Mouse (Mus musculus) cerebellum, postnatal 10 days (tissue): ENCODE data around the gene Xrcc4.
A peak's percentile ranks its signal among the peaks of the same experiment; 100 is the strongest.
"Not testable (repeated sequence)": the region's sequence is repeated elsewhere in the genome, so short reads cannot be mapped to it uniquely, and the experiment has no call there.

Source experiments
- DNase-seq, 2 experiments: peaks; one replicate each; pipeline ENCODE4 v3.0.0; 2021; ENCODE audit warnings: mixed read lengths in 2 of 2

The Xrcc4 gene

GRCm38 (mm10) chr13:89809024-89809423, 280.4 kb downstream of the Xrcc4 start:
- DNase-seq: no peak

- DNase-seq: no peak
These were observed 287.5 kb downstream of the Xrcc4 start for GRCm38 (mm10) chr13:89801901-89802300.

- DNase-seq: no peak
These were observed 291.7 kb downstream of the Xrcc4 start for GRCm38 (mm10) chr13:89797721-89798120.

GRCm38 (mm10) chr13:89791475-89791874, 297.9 kb downstream of the Xrcc4 start:
- DNase-seq: no peak

- no peak for DNase-seq
These were observed 306.5 kb downstream of the Xrcc4 start for GRCm38 (mm10) chr13:89782886-89783285.

GRCm38 (mm10) chr13:89780276-89780675, 309.1 kb downstream of the Xrcc4 start:
- DNase-seq: no peak

GRCm38 (mm10) chr13:89779208-89779911, 310.0 kb downstream of the Xrcc4 start:
- DNase-seq: peak; percentile 87 to 92

- no peak for DNase-seq
These were observed 311.6 kb downstream of the Xrcc4 start for GRCm38 (mm10) chr13:89777764-89778163.

- no peak for DNase-seq
These were observed 312.3 kb downstream of the Xrcc4 start for GRCm38 (mm10) chr13:89777146-89777545.

GRCm38 (mm10) chr13:89766551-89766950, 322.9 kb downstream of the Xrcc4 start:
- DNase-seq: no peak

GRCm38 (mm10) chr13:89765966-89766365, 323.4 kb downstream of the Xrcc4 start:
- DNase-seq: no peak

GRCm38 (mm10) chr13:89762339-89762738, 327.1 kb downstream of the Xrcc4 start:
- DNase-seq: no peak

GRCm38 (mm10) chr13:89756347-89756746, 333.1 kb downstream of the Xrcc4 start:
- no peak for DNase-seq

GRCm38 (mm10) chr13:89750562-89750961, 338.8 kb downstream of the Xrcc4 start:
- DNase-seq: not testable (repeated sequence)

GRCm38 (mm10) chr13:89743201-89743600, 346.2 kb downstream of the Xrcc4 start:
- no peak for DNase-seq

GRCm38 (mm10) chr13:89742686-89743200, 346.7 kb downstream of the Xrcc4 start:
- peak; percentile 25 to 31 for DNase-seq

- peak; percentile 52 to 61 for DNase-seq
These were observed 347.4 kb downstream of the Xrcc4 start, which contains the start of gene Vcan for GRCm38 (mm10) chr13:89741766-89742685. TSS of gene Vcan (minus strand) at chr13:89742509.

- DNase-seq: peak; percentile 69 to 74
These were observed 348.3 kb downstream of the Xrcc4 start for GRCm38 (mm10) chr13:89741116-89741551.

- peak; percentile 81 to 87 for DNase-seq
These were observed 348.9 kb downstream of the Xrcc4 start for GRCm38 (mm10) chr13:89740243-89741115.

- no peak for DNase-seq
These were observed 349.6 kb downstream of the Xrcc4 start for GRCm38 (mm10) chr13:89739696-89740242.

- peak; percentile 77 to 81 for DNase-seq
These were observed 350.4 kb downstream of the Xrcc4 start for GRCm38 (mm10) chr13:89738776-89739695.
